Mouse (Mus musculus) cerebellum, adult 2 months (tissue): ENCODE data around the gene Gprc5b.

ENCODE experiments used
- CTCF ChIP-seq: fragments of 200-500 bp; IDR thresholded peaks from 2 replicates; pipeline ENCODE4 v1.5.1; 2011; ENCODE audit warnings: low read depth, mild to moderate bottlenecking, control low read depth, low read length, moderate library complexity, borderline replicate concordance; ENCODE audit not compliant: insufficient read depth
- POLR2A ChIP-seq: fragments of 200-500 bp; IDR thresholded peaks from 2 replicates; pipeline ENCODE4 v1.6.1; 2011; ENCODE audit warnings: low read length, control low read depth, borderline replicate concordance; ENCODE audit not compliant: insufficient read depth

- TF ChIP-seq CTCF (no peak), POLR2A (no peak)
Observed at GRCm38 (mm10) chr7:118922441-118923202, 72.4 kb downstream of the Gprc5b start.
